Mouse (Mus musculus) erythroid progenitor cell, adult 5-6 weeks (primary cell): Measurements from ENCODE around the gene Mau2. TPM values are rescaled to one million over a fixed set of nuclear protein-coding genes. Genes with fewer than 3 reads are reported as not detected.
"Not testable (repeated sequence)": the region's sequence is repeated elsewhere in the genome, so short reads cannot be mapped to it uniquely, and the experiment has no call there.

ENCODE experiments used
- ATAC-seq: replicated peaks from 2 replicates; pipeline ENCODE4 v1.8.0; 2016; ENCODE audit warnings: moderate number of reproducible peaks, mild to moderate bottlenecking, moderate TSS enrichment, inconsistent platforms; ENCODE audit not compliant: poor library complexity, low FRiP score, severe bottlenecking
- total RNA-seq, 2 experiments: library from RNA; stranded (forward) in 1 of 2; stranded (reverse) in 1 of 2; fragments of 150-400 nt in 1 of 2; fragments of 186-747, 209-891 nt in 1 of 2; gene quantifications; 2 replicates each; pipeline versions ENCODE4 v1.2.3 to v1.2.4; 2015 to 2017; ENCODE audit warnings: low replicate concordance in 2 of 2

Mau2 gene
- total RNA-seq (2015; ENCODE audit: low replicate concordance) = 27.2 and 35.3 TPM in 2 replicates
- total RNA-seq (2017; ENCODE audit: low replicate concordance) = 39.1 and 39.2 TPM in 2 replicates

DNA sequence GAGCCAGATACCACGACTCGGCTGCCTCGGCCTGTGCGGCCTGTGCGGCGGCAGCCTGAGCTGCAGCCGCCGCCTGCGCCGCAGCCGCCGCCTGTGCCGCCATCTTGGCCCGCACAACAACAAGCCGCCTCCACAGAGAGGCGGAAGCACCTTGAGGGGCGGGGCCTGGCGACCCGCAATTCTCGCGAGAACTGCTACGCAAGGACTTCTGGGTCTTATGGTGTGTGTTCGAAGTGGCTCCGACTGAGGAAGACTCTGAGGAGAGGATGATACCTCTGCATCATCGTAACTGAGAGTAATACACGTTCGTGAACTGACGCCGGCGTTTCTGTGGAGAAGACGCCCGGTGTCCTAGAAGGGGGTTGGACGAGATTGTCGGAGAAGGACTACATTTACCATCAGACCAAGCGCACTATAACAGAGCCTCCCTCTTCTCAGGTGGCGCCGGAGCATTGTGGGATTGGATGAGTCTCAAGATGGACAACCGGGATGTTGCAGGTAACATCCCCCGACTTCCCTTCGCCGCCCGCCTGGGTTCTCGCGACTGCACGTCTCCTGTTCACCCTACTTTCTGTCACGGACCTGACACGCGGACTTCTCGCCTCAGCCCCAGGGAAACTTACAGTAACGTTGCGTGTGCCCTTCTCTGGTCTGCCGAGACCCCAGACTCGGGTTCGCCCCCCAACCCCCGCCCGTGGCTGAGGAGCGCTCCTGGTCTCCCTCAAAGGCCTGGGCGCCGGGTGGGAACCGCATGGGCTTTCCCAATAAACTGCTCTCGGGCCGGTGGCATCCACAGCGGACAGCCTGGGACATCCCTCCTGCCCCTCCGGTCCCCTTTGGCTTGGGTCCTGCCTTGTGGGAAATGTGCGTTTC, at the start of gene Mau2, which contains the start of gene Sugp1:
Gene Mau2 (minus strand): TSS at position 152 of the 873 bp plus-strand sequence.
Gene Sugp1 (plus strand): TSS at position 231 of the 873 bp plus-strand sequence.
- peak; percentile 92 for ATAC-seq

- no peak for ATAC-seq
Observed at GRCm38 (mm10) chr8:70089296-70089960, 46.9 kb upstream of the Mau2 start.

- no peak for ATAC-seq
Observed at GRCm38 (mm10) chr8:70087836-70088650, 45.5 kb upstream of the Mau2 start.

- no peak for ATAC-seq
Observed at GRCm38 (mm10) chr8:70087237-70087636, 44.7 kb upstream of the Mau2 start.

DNA sequence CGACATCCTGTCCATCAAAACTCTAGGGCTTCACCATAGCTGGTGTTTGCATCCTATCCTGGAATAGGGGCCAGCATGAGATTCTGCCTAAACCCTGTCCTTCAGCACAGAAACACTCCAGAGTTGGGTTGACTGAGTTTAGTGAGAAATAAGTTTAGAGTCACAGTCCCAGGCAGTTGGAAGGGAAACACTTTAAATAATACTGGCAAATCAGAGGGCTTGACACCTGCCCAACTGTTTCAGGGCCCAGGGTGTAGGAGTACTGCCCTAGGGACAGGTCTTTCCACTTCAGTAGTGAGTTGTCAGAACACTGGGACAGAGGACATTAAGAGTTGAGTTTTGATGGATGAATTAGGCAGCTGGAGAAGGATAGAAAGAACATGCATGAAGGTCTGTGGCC, 43.6 kb upstream of the Mau2 start:
- ATAC-seq = no peak

DNA sequence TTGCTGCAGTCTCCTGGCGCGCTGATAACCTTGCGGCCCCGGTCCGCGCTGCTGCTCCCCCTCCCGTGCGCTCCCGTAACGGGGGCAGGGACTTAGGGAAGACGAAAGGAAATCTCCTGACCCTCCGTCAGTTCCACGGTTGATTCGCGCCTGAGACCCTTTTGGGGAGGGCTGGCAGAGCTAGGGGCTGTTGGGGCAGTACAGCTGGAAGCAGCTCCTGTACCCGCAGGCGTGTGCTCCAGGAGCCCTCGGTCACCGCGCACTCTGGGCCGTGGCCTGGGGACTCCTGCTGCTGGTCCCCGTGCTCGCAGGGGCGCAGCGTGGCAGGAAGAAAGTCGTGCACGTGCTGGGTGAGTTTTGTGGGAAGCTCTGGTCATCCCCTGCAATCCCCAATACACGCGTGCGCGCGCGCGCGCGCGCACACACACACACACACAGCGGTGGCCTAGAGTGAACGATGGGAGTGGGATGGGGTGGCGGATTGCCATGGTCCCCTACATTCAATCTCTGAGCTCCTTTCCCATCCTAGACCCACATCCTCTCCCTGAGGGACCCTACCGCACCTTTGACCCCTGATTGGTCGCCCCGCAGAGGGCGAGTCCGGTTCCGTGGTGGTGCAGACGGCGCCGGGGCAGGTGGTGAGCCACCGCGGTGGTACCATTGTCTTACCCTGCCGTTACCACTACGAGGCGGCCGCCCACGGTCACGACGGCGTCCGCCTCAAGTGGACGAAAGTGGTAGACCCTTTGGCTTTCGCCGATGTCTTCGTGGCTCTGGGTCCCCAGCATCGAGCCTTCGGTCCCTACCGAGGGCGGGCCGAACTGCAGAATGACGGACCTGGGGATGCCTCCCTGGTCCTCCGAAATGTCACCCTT, 41.9 kb upstream of the Mau2 start:
- no peak for ATAC-seq

- no peak for ATAC-seq
Observed at GRCm38 (mm10) chr8:70083285-70083684, 40.8 kb upstream of the Mau2 start, which contains the start of gene Hapln4. Gene Hapln4, plus strand, starts transcription at chr8:70083457.

GRCm38 (mm10) chr8:70081976-70082375, 39.4 kb upstream of the Mau2 start:
- no peak for ATAC-seq

DNA sequence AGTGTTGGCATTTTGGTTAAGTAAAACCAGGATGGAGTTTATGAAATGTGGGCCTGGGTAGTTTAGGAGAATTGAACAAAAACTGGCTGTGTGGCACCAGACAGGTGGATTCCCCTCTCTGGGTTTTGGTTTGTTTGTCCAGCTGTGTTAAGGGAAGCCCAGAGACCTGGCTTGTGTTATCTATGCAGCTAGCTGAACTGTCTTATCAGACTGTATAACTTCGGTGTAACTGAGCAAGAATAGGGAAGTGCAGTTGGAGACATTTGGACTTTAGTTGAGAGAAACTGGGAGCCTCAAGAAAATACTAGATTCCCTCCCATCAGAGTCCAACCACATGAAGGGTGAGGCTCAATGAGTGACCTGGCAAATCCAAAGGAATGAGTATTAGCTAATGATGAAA, 31.1 kb upstream of the Mau2 start:
- no peak for ATAC-seq

DNA sequence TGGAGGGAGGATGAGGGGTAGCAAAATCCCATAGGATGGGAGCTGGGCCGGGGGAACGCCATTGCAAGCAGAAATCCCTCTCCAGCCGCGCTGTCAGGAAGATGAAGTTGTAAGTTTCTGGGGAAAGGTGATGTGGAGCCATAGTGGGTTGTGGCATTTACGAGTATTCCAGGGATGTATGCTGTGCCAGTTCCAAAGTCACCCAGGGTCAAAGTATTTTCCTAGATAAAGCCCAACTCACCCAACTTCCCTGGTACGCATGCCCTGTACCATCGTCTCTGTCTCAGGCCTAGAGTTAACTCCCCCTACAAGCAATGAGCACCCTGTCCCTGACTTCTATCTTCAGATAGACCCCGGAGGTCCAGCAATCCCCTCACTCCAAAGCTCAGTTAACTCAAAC, 30.6 kb upstream of the Mau2 start:
- ATAC-seq = no peak

DNA sequence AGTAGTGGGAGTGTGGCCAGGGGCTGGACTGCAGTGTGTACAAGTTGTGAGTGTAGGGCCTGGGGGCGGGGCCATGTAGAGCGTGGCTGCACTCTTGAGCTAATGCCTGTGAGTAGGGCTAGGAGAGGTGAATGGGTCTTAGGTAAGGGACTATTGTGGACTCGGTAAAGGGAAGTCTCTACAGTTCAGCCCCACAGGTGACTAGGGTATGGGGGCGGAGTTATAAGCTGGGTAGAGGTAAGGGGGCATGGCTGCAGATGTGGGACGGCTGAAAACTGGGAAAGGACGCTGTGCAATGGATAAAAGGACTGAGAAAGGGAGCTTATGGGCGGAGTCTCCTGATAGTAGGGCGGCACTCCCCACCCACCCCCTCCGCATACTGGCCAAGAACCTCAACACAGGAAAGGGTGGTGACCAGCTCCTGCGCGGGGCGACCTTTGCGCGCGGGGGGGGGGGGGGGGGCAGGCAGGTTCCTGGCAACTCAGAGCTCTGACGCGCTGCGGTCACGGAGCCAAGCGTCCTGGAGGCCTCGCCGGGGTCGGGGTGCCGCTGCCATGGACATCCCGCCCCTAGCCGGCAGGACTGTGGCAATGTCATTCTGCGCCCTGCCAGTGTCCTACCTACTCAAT, 30.0 kb upstream of the Mau2 start, which contains the start of gene Tm6sf2:
Gene Tm6sf2 (plus strand): TSS at position 484 of the 629 bp plus-strand sequence.
- peak; percentile 50; the same call in 1 of the 2 replicates for ATAC-seq

GRCm38 (mm10) chr8:70071836-70072440, 29.4 kb upstream of the Mau2 start:
- no peak for ATAC-seq

- no peak for ATAC-seq
Observed at GRCm38 (mm10) chr8:70057721-70058120, 15.2 kb upstream of the Mau2 start.

DNA sequence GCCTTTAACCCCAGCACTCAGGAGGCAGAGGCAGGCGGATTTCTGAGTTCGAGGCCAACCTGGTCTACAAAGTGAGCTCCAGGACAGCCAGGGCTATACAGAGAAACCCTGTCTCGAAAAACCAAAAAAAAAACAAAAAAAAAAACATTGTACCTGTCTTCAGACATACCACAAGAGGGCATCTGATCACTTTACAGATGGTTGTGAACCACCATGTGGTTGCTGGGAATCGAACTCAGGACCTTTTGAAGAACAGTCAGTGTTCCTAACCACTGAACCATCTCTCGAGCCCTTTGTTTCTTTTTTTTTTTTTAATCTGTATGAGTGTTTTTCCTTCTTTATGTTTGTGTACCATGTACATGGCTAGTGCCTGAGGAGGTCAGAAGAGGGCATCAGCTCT, 7.9 kb upstream of the Mau2 start:
- not testable (repeated sequence) for ATAC-seq

DNA sequence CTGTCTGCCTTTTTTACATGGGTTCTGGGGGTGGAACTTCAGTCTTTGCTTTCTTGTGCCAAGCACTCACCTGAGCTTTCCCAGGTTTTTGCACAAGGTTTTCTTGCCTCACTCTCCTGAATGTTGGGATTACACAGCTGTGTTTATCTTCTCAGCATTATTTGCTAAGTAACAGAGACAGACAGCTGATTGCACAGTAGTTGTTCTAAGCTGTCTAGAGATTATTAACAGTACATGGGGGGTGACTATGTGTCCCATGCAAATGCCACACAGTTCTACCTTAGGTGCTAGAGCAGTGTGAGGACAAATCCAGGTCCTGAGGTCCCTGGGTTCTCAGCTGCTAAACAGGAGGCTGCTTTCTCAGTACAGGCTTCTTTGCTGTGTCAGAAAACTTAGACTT, 7.1 kb upstream of the Mau2 start:
- no peak for ATAC-seq

DNA sequence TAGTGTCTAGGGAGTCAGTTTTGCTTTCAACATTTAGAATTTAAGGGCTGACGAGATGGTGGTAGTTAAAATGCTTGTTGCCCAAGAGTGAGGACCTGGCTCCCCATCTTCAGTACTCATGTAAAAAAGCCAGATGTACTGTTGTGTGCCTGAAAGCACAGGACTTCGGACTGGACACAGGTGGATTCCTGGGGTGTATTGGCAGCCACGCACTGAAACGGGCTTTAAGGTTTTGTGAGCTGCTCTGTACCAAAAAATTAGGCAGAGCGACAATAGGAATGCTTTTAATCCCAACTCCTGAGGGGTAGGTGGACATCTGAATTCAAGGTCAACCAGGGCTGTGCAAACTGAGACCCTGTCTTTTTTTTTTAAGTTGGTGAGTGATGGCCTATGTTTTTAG, 1.5 kb upstream of the Mau2 start:
- ATAC-seq = no peak

GRCm38 (mm10) chr8:70041885-70042546, 518 bp downstream of the Mau2 start:
- peak; percentile 49 for ATAC-seq

DNA sequence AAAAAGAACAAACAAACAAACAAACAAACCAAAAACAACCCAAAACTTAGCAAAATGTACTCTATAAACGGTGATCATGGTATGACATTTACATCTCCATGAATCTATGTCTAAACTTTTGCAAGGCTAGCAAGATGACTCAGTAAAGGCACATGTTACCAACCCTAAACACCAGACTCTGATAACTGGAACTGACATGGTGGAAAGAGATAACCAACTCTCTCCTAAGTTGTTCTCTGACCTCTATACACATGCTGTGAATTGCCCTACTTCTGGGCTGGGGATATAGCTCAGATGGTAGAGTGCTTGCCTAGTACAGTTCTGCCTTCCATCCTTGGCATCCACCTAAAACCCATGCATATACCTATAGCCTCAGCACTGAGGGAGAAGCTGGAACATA, 4.5 kb downstream of the Mau2 start:
- ATAC-seq = 0 out of 2 replicates have a peak, but pooled peaks have one; percentile 17
